Mouse (Mus musculus) kidney, embryonic 15.5 days (tissue): Measurements from ENCODE around the gene Schip1. TPM values are rescaled to one million over a fixed set of nuclear protein-coding genes. Genes with fewer than 3 reads are reported as not detected.
"Not testable (repeated sequence)": the region's sequence is repeated elsewhere in the genome, so short reads cannot be mapped to it uniquely, and the experiment has no call there.

Experiments used
- ATAC-seq: fragments of 200-750 bp; cut with Nextera tagmentation; replicated peaks from 2 replicates; pipeline ENCODE4 v1.8.0; 2017; ENCODE audit warnings: moderate TSS enrichment; ENCODE audit not compliant: low FRiP score
- H3K27ac ChIP-seq: fragments of 300-500 bp; sonication (generic); 2 replicates; pipeline ENCODE4 v1.5.1; 2015; ENCODE audit warnings: mild to moderate bottlenecking, inconsistent platforms
- H3K27me3 ChIP-seq: fragments of 300-500 bp; sonication (generic); 2 replicates; pipeline ENCODE4 v1.6.1; 2015; ENCODE audit warnings: inconsistent platforms
- H3K36me3 ChIP-seq: fragments of 300-500 bp; sonication (generic); 2 replicates; pipeline ENCODE4 v1.6.1; 2015; ENCODE audit warnings: inconsistent platforms
- H3K4me1 ChIP-seq: fragments of 300-500 bp; sonication (generic); 2 replicates; pipeline ENCODE4 v1.6.1; 2015; ENCODE audit warnings: inconsistent platforms
- H3K4me2 ChIP-seq: fragments of 300-500 bp; sonication (generic); 2 replicates; pipeline ENCODE4 v1.6.1; 2015; ENCODE audit warnings: moderate library complexity, mild to moderate bottlenecking, inconsistent platforms
- H3K4me3 ChIP-seq: fragments of 300-500 bp; sonication (generic); replicated peaks from 2 replicates; pipeline ENCODE4 v1.5.1; 2015; ENCODE audit warnings: mild to moderate bottlenecking, inconsistent platforms
- H3K9ac ChIP-seq: fragments of 300-500 bp; sonication (generic); 2 replicates; pipeline ENCODE4 v1.6.1; 2015; ENCODE audit warnings: mild to moderate bottlenecking, inconsistent platforms
- H3K9me3 ChIP-seq: fragments of 300-500 bp; sonication (generic); replicated peaks from 2 replicates; pipeline ENCODE4 v1.6.1; 2016; ENCODE audit warnings: inconsistent platforms
- WGBS: fragments of 180-500 bp; shearing (Covaris S2); methylation state at CpG from one replicate; pipeline ENCODE4 v1.1.7; 2015; ENCODE audit warnings: mixed read lengths; 5-methylcytosine and 5-hydroxymethylcytosine counted together
- polyA plus RNA-seq: library from polyadenylated mRNA; unstranded; fragments of >200 nt; fragmentation: Nextera tagmentation; extraction: Ambion mirVana; gene quantifications from 2 replicates; pipeline ENCODE4 v1.2.1, GENCODE M21; 2015

Gene Schip1
- polyA plus RNA-seq, 1 experiment from 2014 or later = 51.3 TPM

DNA sequence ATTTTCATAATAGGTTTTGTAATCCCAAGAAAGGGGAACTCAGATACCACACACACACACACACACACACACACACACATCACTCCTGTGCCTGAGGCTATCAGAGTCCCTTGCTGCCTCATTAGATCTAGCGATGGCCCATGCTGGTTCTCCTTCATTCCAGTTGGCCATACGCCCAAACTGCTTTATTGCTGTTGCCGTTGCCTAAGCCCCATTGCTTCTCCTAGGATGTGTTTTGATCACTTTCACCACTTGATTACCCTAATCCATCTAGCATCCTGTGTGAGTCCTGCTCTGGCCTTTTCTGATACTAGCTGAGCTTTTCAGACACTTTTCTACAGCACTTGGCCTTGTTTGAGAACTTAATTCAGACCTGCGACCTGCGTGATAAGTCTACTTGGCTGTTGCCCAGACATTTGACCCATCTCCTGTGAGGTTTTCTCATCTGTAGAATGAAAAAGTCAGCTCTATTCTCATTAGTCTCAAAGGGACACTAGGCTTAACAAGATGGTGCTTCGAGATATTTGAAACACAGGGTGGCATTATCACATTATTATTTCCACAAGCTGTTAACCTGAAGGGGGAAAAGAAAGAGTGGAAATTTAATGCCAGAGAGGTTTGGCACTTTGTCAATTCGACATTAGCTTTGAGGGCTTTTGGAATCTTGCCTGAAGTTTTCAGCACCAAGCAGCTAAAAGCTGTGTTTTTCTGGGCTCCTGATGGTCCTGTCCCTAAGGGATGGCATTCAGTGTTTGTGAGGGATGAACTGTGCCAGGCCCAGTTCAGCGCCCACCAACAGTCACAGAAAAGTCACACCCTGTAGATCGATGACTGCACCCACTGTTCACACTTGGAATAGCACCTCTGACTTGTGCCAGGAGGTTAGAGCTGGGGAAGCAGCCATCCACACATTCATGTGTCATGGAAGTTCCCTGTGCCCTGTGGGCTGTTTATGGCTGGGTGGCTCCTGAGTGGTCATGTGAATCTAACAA, 7.1 kb downstream of the Schip1 start:
- H3K9me3 ChIP-seq = no peaks in the 10 kb centered on the region
- no peaks in the 10 kb centered on the region for H3K4me1 ChIP-seq
- no peak overlapping the region for H3K4me3 ChIP-seq
- no peak overlapping the region for H3K9ac ChIP-seq
- no peaks in the 10 kb centered on the region for H3K27me3 ChIP-seq
- no peak overlapping the region for H3K27ac ChIP-seq
- no peak overlapping the region for H3K4me2 ChIP-seq
- 66% methylated on average over 9 of the region's 9 CpGs for WGBS
- ATAC-seq = no peak
- no peaks in the 10 kb centered on the region for H3K36me3 ChIP-seq

DNA sequence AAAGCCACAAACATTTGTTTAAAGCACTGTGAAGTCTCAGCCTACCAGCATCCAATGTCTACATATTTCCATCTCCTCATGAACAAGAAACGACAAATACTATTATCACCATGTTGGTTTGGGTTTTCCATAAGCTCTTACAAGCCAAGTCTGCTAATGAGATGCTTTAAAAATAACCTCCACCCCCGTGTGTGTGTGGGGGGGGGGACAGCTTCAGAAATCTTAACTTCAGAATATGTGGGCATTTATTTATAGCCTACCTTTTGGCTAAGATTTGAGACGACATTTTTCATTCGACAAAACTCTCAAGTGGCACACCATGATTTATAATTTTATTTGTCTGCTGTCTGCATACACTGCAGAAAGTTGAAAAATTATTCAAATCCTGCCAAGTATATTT, 12.8 kb downstream of the Schip1 start:
- WGBS = 62% methylated on average over 4 of the region's 4 CpGs
- Histone ChIP-seq H3K36me3 (no peaks in the 10 kb centered on the region), H3K9ac (no peak overlapping the region), H3K4me2 (no peak overlapping the region), H3K4me1 (no peaks in the 10 kb centered on the region), H3K27me3 (no peaks in the 10 kb centered on the region), H3K9me3 (no peaks in the 10 kb centered on the region), H3K27ac (no peak overlapping the region), H3K4me3 (no peak overlapping the region)
- ATAC-seq = no peak

DNA sequence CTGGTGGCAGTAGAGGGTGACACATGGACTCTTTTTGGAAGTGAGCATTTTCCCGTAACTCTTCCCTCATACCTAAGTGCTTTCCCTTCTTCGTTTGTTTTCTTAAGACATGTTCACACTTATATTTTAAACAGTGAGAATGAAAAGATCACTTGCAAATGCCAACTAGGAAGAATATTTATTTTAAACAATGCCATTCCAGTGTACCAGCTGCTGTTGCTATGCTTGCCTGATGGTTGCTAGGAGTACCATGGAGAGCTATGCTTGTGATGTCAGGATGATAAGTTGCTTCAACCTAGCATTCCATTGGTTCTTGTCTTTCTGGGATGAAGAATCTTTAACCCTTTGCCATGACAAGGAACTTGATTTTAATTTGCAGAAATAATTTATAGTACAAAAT, 20.4 kb downstream of the Schip1 start:
- H3K9ac ChIP-seq = no peak overlapping the region
- no peak overlapping the region for H3K27ac ChIP-seq
- no peak for ATAC-seq
- H3K36me3 ChIP-seq = no peaks in the 10 kb centered on the region
- H3K4me2 ChIP-seq = no peak overlapping the region
- H3K9me3 ChIP-seq = no peaks in the 10 kb centered on the region
- no peaks in the 10 kb centered on the region for H3K4me1 ChIP-seq
- H3K27me3 ChIP-seq = no peaks in the 10 kb centered on the region
- WGBS = 90% methylated on average over 2 of the region's 2 CpGs
- no peak overlapping the region for H3K4me3 ChIP-seq

DNA sequence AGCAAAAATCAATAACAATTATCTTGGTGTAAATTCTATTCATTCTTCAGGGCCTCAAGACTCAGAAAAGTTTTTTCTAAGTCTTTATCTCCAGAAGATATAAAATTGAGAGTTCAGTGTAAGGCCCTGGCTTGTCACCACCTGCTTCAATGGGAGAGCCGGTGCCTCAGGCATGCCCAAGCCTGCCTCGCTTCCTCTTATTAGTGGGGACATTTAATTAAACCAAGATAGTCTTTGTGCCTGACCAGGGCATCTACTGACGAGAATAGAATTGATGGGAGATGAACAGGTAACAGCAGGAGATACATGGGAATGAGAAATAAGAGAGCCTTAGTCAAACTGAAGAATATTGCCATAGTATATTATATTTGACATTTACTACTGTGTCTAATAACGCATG, 27.5 kb downstream of the Schip1 start:
- Histone ChIP-seq H3K27me3 (no peaks in the 10 kb centered on the region), H3K27ac (no peak overlapping the region), H3K9ac (no peak overlapping the region), H3K4me2 (no peak overlapping the region), H3K4me3 (no peak overlapping the region), H3K36me3 (no peaks in the 10 kb centered on the region), H3K9me3 (no peaks in the 10 kb centered on the region), H3K4me1 (no peaks in the 10 kb centered on the region)
- 69% methylated on average over 4 of the region's 4 CpGs for WGBS
- ATAC-seq = no peak

- H3K9me3 ChIP-seq = no peaks in the 10 kb centered on the region
- H3K9ac ChIP-seq = no peak overlapping the region
- no peaks in the 10 kb centered on the region for H3K36me3 ChIP-seq
- H3K27me3 ChIP-seq = no peaks in the 10 kb centered on the region
- H3K4me1 ChIP-seq = no peaks in the 10 kb centered on the region
- 34% methylated on average over 4 of the region's 4 CpGs for WGBS
- H3K4me3 ChIP-seq = no peak overlapping the region
- H3K27ac ChIP-seq = no peak overlapping the region
- no peak for ATAC-seq
- H3K4me2 ChIP-seq = no peak overlapping the region
Observed at GRCm38 (mm10) chr3:68096724-68097431, 32.3 kb downstream of the Schip1 start.

DNA sequence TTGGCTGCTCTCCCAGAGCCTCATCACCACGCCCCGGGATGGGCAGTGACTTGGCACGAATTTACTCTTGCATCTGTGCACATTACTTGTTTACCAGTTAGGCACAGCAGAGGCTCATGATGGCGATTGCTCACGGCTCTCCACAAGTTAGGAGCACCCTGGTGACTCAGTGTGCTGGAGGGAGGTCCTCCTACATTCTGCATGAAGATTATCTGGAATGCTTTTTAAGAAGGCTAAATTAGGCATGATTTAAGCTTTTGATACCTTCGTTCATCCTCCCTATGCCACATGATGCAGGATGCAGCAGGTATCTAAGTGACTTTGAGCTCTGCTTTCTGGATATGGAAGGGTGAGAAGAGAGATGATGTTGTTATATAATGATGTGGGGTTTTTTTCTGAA, 35.0 kb downstream of the Schip1 start:
- not testable (repeated sequence) for H3K27me3 ChIP-seq, H3K9me3 ChIP-seq, H3K36me3 ChIP-seq, H3K4me3 ChIP-seq, H3K27ac ChIP-seq, H3K9ac ChIP-seq, ATAC-seq, H3K4me2 ChIP-seq, H3K4me1 ChIP-seq
- 87% methylated on average over 6 of the region's 6 CpGs for WGBS

DNA sequence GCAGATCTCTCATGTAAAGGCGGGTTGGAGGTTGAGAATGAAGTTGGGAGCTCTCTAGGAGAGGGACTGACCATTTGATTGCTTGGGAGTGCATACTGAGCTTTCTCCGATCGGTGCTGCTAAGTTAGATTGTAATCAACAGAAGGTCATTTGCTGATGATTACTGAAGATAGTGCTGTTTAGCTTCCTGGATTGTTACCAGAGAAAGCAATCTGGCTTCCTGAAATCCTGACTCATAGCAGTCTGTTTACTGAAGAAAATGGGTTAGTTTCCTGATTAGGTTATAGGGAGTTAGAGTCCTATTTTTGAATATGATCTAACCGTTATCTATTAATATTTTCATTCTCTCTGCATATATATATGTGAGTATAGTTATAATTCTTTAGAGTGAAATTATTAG, 36.7 kb downstream of the Schip1 start:
- H3K4me1 ChIP-seq = no peaks in the 10 kb centered on the region
- no peaks in the 10 kb centered on the region for H3K9me3 ChIP-seq
- no peak overlapping the region for H3K4me2 ChIP-seq
- WGBS = 70% methylated on average over 4 of the region's 4 CpGs
- no peak for ATAC-seq
- H3K4me3 ChIP-seq = no peak overlapping the region
- H3K9ac ChIP-seq = no peak overlapping the region
- no peaks in the 10 kb centered on the region for H3K36me3 ChIP-seq
- peaks cover 4% of the 10 kb centered on the region; the same call in 1 of the 2 replicates for H3K27me3 ChIP-seq
- H3K27ac ChIP-seq = no peak overlapping the region

- Histone ChIP-seq H3K27me3 (peaks cover 4% of the 10 kb centered on the region; the same call in 1 of the 2 replicates), H3K4me2 (no peak overlapping the region), H3K36me3 (no peaks in the 10 kb centered on the region), H3K27ac (no peak overlapping the region), H3K9ac (no peak overlapping the region), H3K9me3 (no peaks in the 10 kb centered on the region), H3K4me1 (0 out of 2 replicates have a peak, but pooled peaks cover 3% of the 10 kb centered on the region), H3K4me3 (no peak overlapping the region)
- WGBS = 60% methylated on average over 2 of the region's 2 CpGs
- ATAC-seq = no peak
Observed at GRCm38 (mm10) chr3:68105081-68105685, 40.6 kb downstream of the Schip1 start.

- no peak for ATAC-seq
- H3K9ac ChIP-seq = no peak overlapping the region
- H3K27ac ChIP-seq = no peak overlapping the region
- no peaks in the 10 kb centered on the region for H3K9me3 ChIP-seq
- H3K27me3 ChIP-seq = no peaks in the 10 kb centered on the region
- H3K4me3 ChIP-seq = no peak overlapping the region
- H3K4me2 ChIP-seq = no peak overlapping the region
- no peaks in the 10 kb centered on the region for H3K36me3 ChIP-seq
- no peaks in the 10 kb centered on the region for H3K4me1 ChIP-seq
- 54% methylated on average over 5 of the region's 5 CpGs for WGBS
Observed at GRCm38 (mm10) chr3:68121338-68121737, 56.7 kb downstream of the Schip1 start.

GRCm38 (mm10) chr3:68126284-68126856, 61.8 kb downstream of the Schip1 start:
- no peak overlapping the region for H3K9ac ChIP-seq
- no peak overlapping the region for H3K27ac ChIP-seq
- WGBS = 75% methylated on average over 6 of the region's 6 CpGs
- no peak for ATAC-seq
- H3K27me3 ChIP-seq = no peaks in the 10 kb centered on the region
- H3K4me1 ChIP-seq = no peaks in the 10 kb centered on the region
- H3K4me2 ChIP-seq = no peak overlapping the region
- H3K9me3 ChIP-seq = no peaks in the 10 kb centered on the region
- H3K4me3 ChIP-seq = no peak overlapping the region
- no peaks in the 10 kb centered on the region for H3K36me3 ChIP-seq

GRCm38 (mm10) chr3:68130386-68130785, 65.8 kb downstream of the Schip1 start:
- Histone ChIP-seq H3K4me1 (no peaks in the 10 kb centered on the region), H3K4me3 (no peak overlapping the region), H3K9me3 (no peaks in the 10 kb centered on the region), H3K36me3 (no peaks in the 10 kb centered on the region), H3K27me3 (no peaks in the 10 kb centered on the region), H3K9ac (no peak overlapping the region), H3K27ac (no peak overlapping the region), H3K4me2 (no peak overlapping the region)
- 64% methylated on average over 1 of the region's 1 CpGs for WGBS
- ATAC-seq = no peak
